Mouse (Mus musculus): ENCODE results near the gene Phpt1. TPM values are rescaled to one million over a fixed set of nuclear protein-coding genes. Genes with fewer than 3 reads are reported as not detected.

The Phpt1 gene
- total and polyA plus RNA-seq, 2 experiments from 2014 or later, result 33.7 to 171 TPM

GRCm38 (mm10) chr2:25574136-25574535 lies 888 bp downstream of the Phpt1 start:
- peak overlapping the region; percentile 63 for H3K4me3 ChIP-seq (ENCODE audit: low read depth, low read length)
- H3K36me3 ChIP-seq (ENCODE audit: insufficient read depth), result peaks cover 32% of the 10 kb centered on the region
- no peak for TF ChIP-seq CTCF (IDR thresholded peaks at IDR 0.05; ENCODE audit: low read depth)
- DNase-seq (no peak), ATAC-seq (no peak)
- H3K9me3 ChIP-seq (ENCODE audit: low read length), result no peaks in the 10 kb centered on the region
- WGBS, result 18% methylated on average over 11 of the region's 11 CpGs
- H3K4me1 ChIP-seq (ENCODE audit: insufficient read depth), result peaks cover 11% of the 10 kb centered on the region; the same call in 1 of the 2 replicates
- peak overlapping the region; percentile 90 for H3K27ac ChIP-seq (ENCODE audit: low read depth, low read length)
- H3K4me2 ChIP-seq (ENCODE audit: low read depth), result peak overlapping the region; percentile 94
- H3K27me3 ChIP-seq (ENCODE audit: insufficient read depth, low read length), result peaks cover 30% of the 10 kb centered on the region
- peak overlapping the region; percentile 66 for H3K9ac ChIP-seq

- Histone ChIP-seq H3K36me3 (ENCODE audit: insufficient read depth) (peaks cover 24% of the 10 kb centered on the region), H3K4me1 (ENCODE audit: insufficient read depth) (peaks cover 11% of the 10 kb centered on the region; the same call in 1 of the 2 replicates), H3K9me3 (ENCODE audit: low read length) (no peaks in the 10 kb centered on the region), H3K4me3 (ENCODE audit: low read depth, low read length) (no peak overlapping the region), H3K9ac (no peak overlapping the region), H3K27ac (ENCODE audit: low read depth, low read length) (no peak overlapping the region), H3K27me3 (ENCODE audit: insufficient read depth, low read length) (peaks cover 19% of the 10 kb centered on the region), H3K4me2 (ENCODE audit: low read depth) (no peak overlapping the region)
- ATAC-seq (no peak), DNase-seq (no peak)
- WGBS, result 94% methylated on average over 2 of the region's 2 CpGs
- no peak for TF ChIP-seq CTCF (IDR thresholded peaks at IDR 0.05; ENCODE audit: low read depth)
These were observed 2.0 kb downstream of the Phpt1 start for GRCm38 (mm10) chr2:25573068-25573467.

GRCm38 (mm10) chr2:25571221-25571620 lies 3.8 kb downstream of the Phpt1 start:
- WGBS, result 87% methylated on average over 4 of the region's 4 CpGs
- no peak overlapping the region for H3K4me3 ChIP-seq (ENCODE audit: low read depth, low read length)
- H3K9ac ChIP-seq, result no peak overlapping the region

GRCm38 (mm10) chr2:25569323-25569722 lies 5.7 kb downstream of the Phpt1 start:
- H3K27ac ChIP-seq (ENCODE audit: low read depth, low read length), result no peak overlapping the region
- H3K9me3 ChIP-seq (ENCODE audit: low read length), result no peaks in the 10 kb centered on the region
- H3K4me3 ChIP-seq (ENCODE audit: low read depth, low read length), result no peak overlapping the region
- H3K4me2 ChIP-seq (ENCODE audit: low read depth), result no peak overlapping the region
- H3K4me1 ChIP-seq (ENCODE audit: insufficient read depth), result peaks cover 11% of the 10 kb centered on the region; the same call in 1 of the 2 replicates
- ATAC-seq, result no peak
- WGBS, result 95% methylated on average over 3 of the region's 3 CpGs
- TF ChIP-seq CTCF (IDR thresholded peaks at IDR 0.05; ENCODE audit: low read depth), result no peak
- H3K36me3 ChIP-seq (ENCODE audit: insufficient read depth), result peaks cover 23% of the 10 kb centered on the region
- no peak for DNase-seq
- no peak overlapping the region for H3K9ac ChIP-seq
- H3K27me3 ChIP-seq (ENCODE audit: insufficient read depth, low read length), result no peaks in the 10 kb centered on the region

More at GRCm38 (mm10) chr2:25571221-25571620, 3.8 kb downstream of the Phpt1 start:
- TF ChIP-seq CTCF (IDR thresholded peaks at IDR 0.05; ENCODE audit: low read depth), result no peak
- Histone ChIP-seq H3K36me3 (ENCODE audit: insufficient read depth) (peaks cover 16% of the 10 kb centered on the region), H3K27me3 (ENCODE audit: insufficient read depth, low read length) (peaks cover 4% of the 10 kb centered on the region; the same call in 1 of the 2 replicates), H3K27ac (ENCODE audit: low read depth, low read length) (no peak overlapping the region), H3K9me3 (ENCODE audit: low read length) (no peaks in the 10 kb centered on the region), H3K4me2 (ENCODE audit: low read depth) (no peak overlapping the region), H3K4me1 (ENCODE audit: insufficient read depth) (peaks cover 11% of the 10 kb centered on the region; the same call in 1 of the 2 replicates)
- DNase-seq (no peak), ATAC-seq (no peak)

- no peak overlapping the region for H3K4me2 ChIP-seq (ENCODE audit: low read depth)
- H3K4me3 ChIP-seq (ENCODE audit: low read depth, low read length), result no peak overlapping the region
- ATAC-seq, result no peak
- 88% methylated on average over 6 of the region's 6 CpGs for WGBS
- H3K4me1 ChIP-seq (ENCODE audit: insufficient read depth), result peaks cover 5% of the 10 kb centered on the region; the same call in 1 of the 2 replicates
- no peak for TF ChIP-seq CTCF (IDR thresholded peaks at IDR 0.05; ENCODE audit: low read depth)
- H3K36me3 ChIP-seq (ENCODE audit: insufficient read depth), result peaks cover 30% of the 10 kb centered on the region
- no peak for DNase-seq
- H3K9me3 ChIP-seq (ENCODE audit: low read length), result no peaks in the 10 kb centered on the region
- no peaks in the 10 kb centered on the region for H3K27me3 ChIP-seq (ENCODE audit: insufficient read depth, low read length)
- H3K9ac ChIP-seq, result no peak overlapping the region
- H3K27ac ChIP-seq (ENCODE audit: low read depth, low read length), result no peak overlapping the region
These were observed 6.5 kb downstream of the Phpt1 start for GRCm38 (mm10) chr2:25568473-25569019.

- no peaks in the 10 kb centered on the region for H3K9me3 ChIP-seq (ENCODE audit: low read length)
- no peaks in the 10 kb centered on the region for H3K4me1 ChIP-seq (ENCODE audit: insufficient read depth)
- no peak for ATAC-seq
- no peaks in the 10 kb centered on the region for H3K27me3 ChIP-seq (ENCODE audit: insufficient read depth, low read length)
- peaks cover 50% of the 10 kb centered on the region for H3K36me3 ChIP-seq (ENCODE audit: insufficient read depth)
- H3K27ac ChIP-seq (ENCODE audit: low read depth, low read length), result no peak overlapping the region
- no peak overlapping the region for H3K9ac ChIP-seq
- TF ChIP-seq CTCF (IDR thresholded peaks at IDR 0.05; ENCODE audit: low read depth), result peak; percentile 32; the same call in 1 of the 2 replicates
- no peak for DNase-seq
- no peak overlapping the region for H3K4me3 ChIP-seq (ENCODE audit: low read depth, low read length)
- WGBS, result 86% methylated on average over 6 of the region's 6 CpGs
- no peak overlapping the region for H3K4me2 ChIP-seq (ENCODE audit: low read depth)
These were observed 8.5 kb downstream of the Phpt1 start for GRCm38 (mm10) chr2:25566558-25566957.

GRCm38 (mm10) chr2:25565741-25566140 lies 9.3 kb downstream of the Phpt1 start:
- no peaks in the 10 kb centered on the region for H3K27me3 ChIP-seq (ENCODE audit: insufficient read depth, low read length)
- peaks cover 58% of the 10 kb centered on the region for H3K36me3 ChIP-seq (ENCODE audit: insufficient read depth)
- no peak overlapping the region for H3K9ac ChIP-seq
- H3K9me3 ChIP-seq (ENCODE audit: low read length), result no peaks in the 10 kb centered on the region
- WGBS, result 86% methylated on average over 8 of the region's 8 CpGs
- H3K4me1 ChIP-seq (ENCODE audit: insufficient read depth), result no peaks in the 10 kb centered on the region
- no peak overlapping the region for H3K4me2 ChIP-seq (ENCODE audit: low read depth)
- TF ChIP-seq CTCF (IDR thresholded peaks at IDR 0.05; ENCODE audit: low read depth), result no peak
- no peak overlapping the region for H3K4me3 ChIP-seq (ENCODE audit: low read depth, low read length)
- no peak for ATAC-seq
- H3K27ac ChIP-seq (ENCODE audit: low read depth, low read length), result no peak overlapping the region
- DNase-seq, result no peak
